Mouse (Mus musculus): ENCODE data around the gene Cdipt. TPM values are rescaled to one million over a fixed set of nuclear protein-coding genes. Genes with fewer than 3 reads are reported as not detected.

Gene Cdipt
- polyA plus RNA-seq, 1 experiment from 2014 or later = 67.4 TPM

DNA sequence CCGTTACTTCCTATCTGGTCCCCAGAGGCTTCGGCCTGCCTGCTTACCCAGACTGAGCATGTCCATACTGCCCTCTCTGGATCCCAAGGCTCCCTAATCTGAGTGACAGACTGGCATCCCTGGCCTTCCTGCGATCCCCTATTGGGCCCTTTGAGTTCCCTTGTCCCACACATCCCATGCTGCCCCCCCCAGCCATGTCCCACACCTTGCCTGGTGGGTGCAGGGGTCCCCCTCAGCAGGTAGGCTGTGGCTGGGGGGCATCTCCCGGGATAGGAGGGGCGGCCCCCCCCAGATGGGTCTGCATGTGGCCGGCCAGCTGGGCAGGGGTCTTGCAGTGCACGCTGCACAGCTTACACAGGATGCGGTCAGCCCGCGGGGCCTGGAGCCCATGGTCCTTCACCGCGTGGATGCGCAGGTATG is 47.6 kb downstream of the Cdipt start:
- Histone ChIP-seq H3K9ac (ENCODE audit: low read length) (peak overlapping the region; percentile 100), H3K4me2 (peak overlapping the region; percentile 99), H3K27ac (ENCODE audit: low read depth, low read length) (no peak overlapping the region; the same call in 1 of the 2 replicates), H3K27me3 (ENCODE audit: control insufficient read depth, insufficient read depth, low read length) (no peaks in the 10 kb centered on the region), H3K36me3 (ENCODE audit: control insufficient read depth, insufficient read depth, low read length) (peaks cover 12% of the 10 kb centered on the region), H3K4me3 (ENCODE audit: low read depth, low read length) (peak overlapping the region; percentile 99), H3K4me1 (ENCODE audit: control insufficient read depth, insufficient read depth, low read length) (peaks cover 63% of the 10 kb centered on the region), H3K9me3 (ENCODE audit: control insufficient read depth, low read length) (no peaks in the 10 kb centered on the region)
- WGBS = 82% methylated on average over 13 of the region's 13 CpGs
- DNase-seq (ENCODE audit: low spot score, missing footprints) = no peak
- ATAC-seq (ENCODE audit: low FRiP score) = no peak

DNA sequence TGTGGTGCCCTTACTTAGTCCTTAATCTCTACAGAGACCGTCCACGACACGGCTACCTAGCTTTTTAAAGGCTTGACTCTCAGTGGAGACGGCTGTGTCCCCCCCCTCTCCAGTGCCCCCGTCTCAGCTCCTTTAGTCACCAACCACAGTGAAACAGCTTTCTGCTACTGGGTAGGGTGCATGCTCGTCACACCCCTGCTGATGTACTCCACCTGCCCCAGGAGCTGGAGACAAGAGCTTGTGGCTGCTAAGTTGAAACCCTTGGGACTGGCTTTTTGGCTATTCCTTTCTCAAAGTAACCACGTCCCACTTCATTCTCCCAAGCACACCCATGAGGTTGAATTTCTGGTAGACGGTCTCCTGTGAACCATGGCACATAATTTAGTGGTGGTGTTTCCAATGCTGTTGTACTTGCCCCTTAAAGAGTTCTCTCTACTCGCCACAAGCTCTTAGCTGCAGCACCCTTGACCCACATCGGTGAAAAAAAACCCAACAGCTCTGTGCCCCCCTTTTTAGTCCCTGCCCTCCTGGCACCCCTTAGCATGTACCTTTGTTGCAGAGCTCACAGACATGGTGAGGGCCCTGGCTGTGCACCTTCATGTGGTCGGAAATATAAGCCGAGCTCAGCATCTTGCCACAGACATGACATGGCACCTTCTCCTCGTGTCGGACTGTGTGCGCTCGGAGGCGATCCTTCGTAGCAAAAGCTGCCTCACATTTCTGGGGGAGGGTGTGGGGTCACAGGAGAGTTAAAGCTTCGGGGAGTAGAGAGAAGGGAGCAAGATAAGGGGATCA is 48.4 kb downstream of the Cdipt start:
- Histone ChIP-seq H3K4me1 (ENCODE audit: control insufficient read depth, insufficient read depth, low read length) (peaks cover 59% of the 10 kb centered on the region), H3K9me3 (ENCODE audit: control insufficient read depth, low read length) (no peaks in the 10 kb centered on the region), H3K36me3 (ENCODE audit: control insufficient read depth, insufficient read depth, low read length) (peaks cover 14% of the 10 kb centered on the region), H3K4me2 (peak overlapping the region; percentile 99), H3K4me3 (ENCODE audit: low read depth, low read length) (peak overlapping the region; percentile 99), H3K27me3 (ENCODE audit: control insufficient read depth, insufficient read depth, low read length) (no peaks in the 10 kb centered on the region), H3K27ac (ENCODE audit: low read depth, low read length) (no peak overlapping the region), H3K9ac (ENCODE audit: low read length) (peak overlapping the region; percentile 100)
- DNase-seq (ENCODE audit: low spot score, missing footprints) (no peak), ATAC-seq (ENCODE audit: low FRiP score) (no peak)
- 24% methylated on average over 19 of the region's 19 CpGs for WGBS

GRCm38 (mm10) chr7:127024755-127025555 is 49.2 kb downstream of the Cdipt start:
- WGBS = under 1% methylated on average over 30 of the region's 30 CpGs
- Histone ChIP-seq H3K27ac (ENCODE audit: low read depth, low read length) (peak overlapping the region; percentile 97), H3K4me2 (peak overlapping the region; percentile 99), H3K4me3 (ENCODE audit: low read depth, low read length) (peak overlapping the region; percentile 99), H3K9me3 (ENCODE audit: control insufficient read depth, low read length) (no peaks in the 10 kb centered on the region), H3K9ac (ENCODE audit: low read length) (peak overlapping the region; percentile 100), H3K36me3 (ENCODE audit: control insufficient read depth, insufficient read depth, low read length) (peaks cover 16% of the 10 kb centered on the region), H3K27me3 (ENCODE audit: control insufficient read depth, insufficient read depth, low read length) (no peaks in the 10 kb centered on the region), H3K4me1 (ENCODE audit: control insufficient read depth, insufficient read depth, low read length) (peaks cover 57% of the 10 kb centered on the region)
- peak; percentile 19; the same call in 1 of the 2 replicates for ATAC-seq (ENCODE audit: low FRiP score)
- peak; percentile 96 for DNase-seq (ENCODE audit: low spot score, missing footprints)

- H3K27me3 ChIP-seq (ENCODE audit: control insufficient read depth, insufficient read depth, low read length) = no peaks in the 10 kb centered on the region
- H3K4me2 ChIP-seq = peak overlapping the region; percentile 99
- no peak for ATAC-seq (ENCODE audit: low FRiP score)
- under 1% methylated on average over 60 of the region's 65 CpGs for WGBS
- H3K9me3 ChIP-seq (ENCODE audit: control insufficient read depth, low read length) = no peaks in the 10 kb centered on the region
- H3K4me1 ChIP-seq (ENCODE audit: control insufficient read depth, insufficient read depth, low read length) = peaks cover 50% of the 10 kb centered on the region
- peak overlapping the region; percentile 97 for H3K27ac ChIP-seq (ENCODE audit: low read depth, low read length)
- no peak for DNase-seq (ENCODE audit: low spot score, missing footprints)
- peak overlapping the region; percentile 99 for H3K4me3 ChIP-seq (ENCODE audit: low read depth, low read length)
- H3K36me3 ChIP-seq (ENCODE audit: control insufficient read depth, insufficient read depth, low read length) = peaks cover 16% of the 10 kb centered on the region
- H3K9ac ChIP-seq (ENCODE audit: low read length) = peak overlapping the region; percentile 100
Observed at GRCm38 (mm10) chr7:127025556-127026160, 49.9 kb downstream of the Cdipt start.

- Histone ChIP-seq H3K4me2 (peak overlapping the region; percentile 99), H3K4me3 (ENCODE audit: low read depth, low read length) (peak overlapping the region; percentile 99), H3K4me1 (ENCODE audit: control insufficient read depth, insufficient read depth, low read length) (peaks cover 45% of the 10 kb centered on the region), H3K27ac (ENCODE audit: low read depth, low read length) (peak overlapping the region; percentile 97), H3K36me3 (ENCODE audit: control insufficient read depth, insufficient read depth, low read length) (peaks cover 21% of the 10 kb centered on the region), H3K9ac (ENCODE audit: low read length) (peak overlapping the region; percentile 100), H3K9me3 (ENCODE audit: control insufficient read depth, low read length) (no peaks in the 10 kb centered on the region), H3K27me3 (ENCODE audit: control insufficient read depth, insufficient read depth, low read length) (no peaks in the 10 kb centered on the region)
- DNase-seq (ENCODE audit: low spot score, missing footprints) (peak; percentile 96), ATAC-seq (ENCODE audit: low FRiP score) (peak; percentile 24)
- 0% methylated on average over 22 of the region's 48 CpGs for WGBS
Observed at GRCm38 (mm10) chr7:127026161-127026600, 50.5 kb downstream of the Cdipt start.

DNA sequence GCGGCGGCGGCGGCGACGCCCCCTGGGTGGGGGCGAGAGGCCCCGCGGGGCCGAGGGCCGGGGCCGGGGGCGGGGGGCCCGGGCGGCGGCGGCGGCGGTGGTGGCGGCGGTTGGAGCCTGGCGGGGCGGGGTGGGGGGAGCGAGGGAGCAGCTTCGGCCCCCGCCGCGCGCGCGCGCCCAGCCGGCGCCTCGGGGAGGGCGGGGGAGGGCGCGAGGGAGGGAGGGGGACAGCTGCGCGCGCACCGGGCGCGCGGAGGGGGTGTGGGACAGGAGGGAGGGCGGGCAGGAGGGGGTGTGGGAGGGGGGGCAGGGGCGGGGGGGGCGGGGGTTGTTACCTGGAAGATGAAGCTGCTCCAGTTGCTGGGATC is 50.9 kb downstream of the Cdipt start:
- H3K27me3 ChIP-seq (ENCODE audit: control insufficient read depth, insufficient read depth, low read length) = no peaks in the 10 kb centered on the region
- ATAC-seq (ENCODE audit: low FRiP score) = no peak; the same call in 1 of the 2 replicates
- peak overlapping the region; percentile 99 for H3K4me2 ChIP-seq
- H3K36me3 ChIP-seq (ENCODE audit: control insufficient read depth, insufficient read depth, low read length) = peaks cover 25% of the 10 kb centered on the region
- peak overlapping the region; percentile 100 for H3K9ac ChIP-seq (ENCODE audit: low read length)
- no peaks in the 10 kb centered on the region for H3K9me3 ChIP-seq (ENCODE audit: control insufficient read depth, low read length)
- H3K4me1 ChIP-seq (ENCODE audit: control insufficient read depth, insufficient read depth, low read length) = peaks cover 41% of the 10 kb centered on the region
- peak overlapping the region; percentile 97 for H3K27ac ChIP-seq (ENCODE audit: low read depth, low read length)
- DNase-seq (ENCODE audit: low spot score, missing footprints) = peak; percentile 99
- peak overlapping the region; percentile 99 for H3K4me3 ChIP-seq (ENCODE audit: low read depth, low read length)
- no CpG with 5 or more reads among the region's 48 CpGs for WGBS

DNA sequence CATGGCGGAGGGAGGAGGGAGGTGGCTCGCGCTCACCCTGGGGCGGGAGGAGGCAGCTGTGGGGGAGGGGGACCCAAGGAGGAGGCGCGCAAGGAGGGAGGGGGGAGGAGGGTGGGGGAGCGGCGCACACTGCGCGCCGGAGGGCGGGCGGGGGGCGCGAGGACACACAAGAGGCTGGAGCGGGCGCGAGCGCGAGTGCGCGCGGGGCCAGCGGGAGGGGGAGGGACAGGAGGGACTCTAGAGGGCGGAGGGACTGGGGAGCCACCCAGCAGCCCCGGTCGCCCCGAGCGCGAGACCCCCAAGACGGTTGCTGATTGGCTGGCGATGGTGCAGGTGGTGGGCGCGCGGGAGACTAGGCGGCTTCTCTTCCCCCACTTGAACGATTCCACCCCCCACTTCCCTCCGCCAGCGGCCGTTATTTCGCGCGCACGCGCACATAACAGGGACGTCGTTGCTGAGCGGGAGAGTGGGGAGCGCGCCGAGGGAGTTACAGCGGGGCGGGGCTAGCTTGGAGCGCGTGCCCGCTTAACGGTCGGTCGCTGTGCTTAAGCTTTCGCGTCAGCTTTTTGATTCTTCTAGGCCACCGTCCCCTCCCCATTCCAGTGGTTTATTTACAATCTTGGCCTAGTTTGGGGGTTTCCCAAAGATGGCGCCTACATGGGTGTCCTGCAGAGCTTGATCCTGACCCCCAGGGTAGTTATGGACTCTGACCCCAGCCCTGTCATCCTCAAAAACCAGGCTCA is 51.4 kb downstream of the Cdipt start, which contains the start of gene Maz:
Maz (minus strand) TSS at position 54 of the 743 bp plus-strand sequence.
- H3K27ac ChIP-seq (ENCODE audit: low read depth, low read length) = peak within 1 kb of the TSS; percentile 97
- WGBS = under 1% methylated on average over 49 of the region's 63 CpGs
- peak within 1 kb of the TSS; percentile 99 for H3K4me2 ChIP-seq
- H3K4me3 ChIP-seq (ENCODE audit: low read depth, low read length) = peak within 1 kb of the TSS; percentile 99
- H3K36me3 ChIP-seq (ENCODE audit: control insufficient read depth, insufficient read depth, low read length) = peaks cover 26% of the 10 kb centered on the region
- peak; percentile 100 for DNase-seq (ENCODE audit: low spot score, missing footprints)
- no peaks in the 10 kb centered on the region for H3K9me3 ChIP-seq (ENCODE audit: control insufficient read depth, low read length)
- peaks cover 36% of the 10 kb centered on the region for H3K4me1 ChIP-seq (ENCODE audit: control insufficient read depth, insufficient read depth, low read length)
- peak within 1 kb of the TSS; percentile 100 for H3K9ac ChIP-seq (ENCODE audit: low read length)
- peak; percentile 93 for ATAC-seq (ENCODE audit: low FRiP score)
- no peaks in the 10 kb centered on the region for H3K27me3 ChIP-seq (ENCODE audit: control insufficient read depth, insufficient read depth, low read length)

DNA sequence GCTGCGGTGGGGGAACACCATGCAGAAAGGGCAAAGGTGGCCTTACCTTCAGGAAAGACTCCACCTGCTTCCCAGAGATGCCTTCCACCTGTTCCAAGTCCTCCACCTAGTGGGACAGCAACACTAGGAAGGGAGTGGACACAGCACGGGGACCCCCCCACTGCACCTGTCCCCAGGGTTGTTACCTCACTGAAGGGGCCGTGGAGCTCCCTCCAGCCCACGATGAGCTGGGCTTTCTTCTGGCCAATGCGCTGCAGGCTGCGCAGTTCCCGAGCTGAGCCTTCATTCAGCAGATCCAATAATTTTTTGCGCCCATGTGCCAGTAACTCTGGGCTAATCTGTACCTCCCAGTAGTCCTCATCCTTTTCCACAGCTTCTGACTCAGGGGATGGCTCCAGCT is 52.2 kb downstream of the Cdipt start:
- Histone ChIP-seq H3K4me3 (ENCODE audit: low read depth, low read length) (peak overlapping the region; percentile 99), H3K36me3 (ENCODE audit: control insufficient read depth, insufficient read depth, low read length) (peaks cover 24% of the 10 kb centered on the region), H3K9ac (ENCODE audit: low read length) (peak overlapping the region; percentile 60)

More for the DNA sequence above, 52.2 kb downstream of the Cdipt start:
- H3K27me3 ChIP-seq (ENCODE audit: control insufficient read depth, insufficient read depth, low read length) = no peaks in the 10 kb centered on the region
- ATAC-seq (ENCODE audit: low FRiP score) (peak; percentile 5; the same call in 1 of the 2 replicates), DNase-seq (ENCODE audit: low spot score, missing footprints) (no peak)
- peak overlapping the region; percentile 60 for H3K4me2 ChIP-seq
- peaks cover 28% of the 10 kb centered on the region for H3K4me1 ChIP-seq (ENCODE audit: control insufficient read depth, insufficient read depth, low read length)
- peak overlapping the region; percentile 97 for H3K27ac ChIP-seq (ENCODE audit: low read depth, low read length)
- no peaks in the 10 kb centered on the region for H3K9me3 ChIP-seq (ENCODE audit: control insufficient read depth, low read length)
- WGBS = 71% methylated on average over 8 of the region's 8 CpGs
